Mouse (Mus musculus): Measurements from ENCODE around the gene Reps2. TPM values are rescaled to one million over a fixed set of nuclear protein-coding genes. Genes with fewer than 3 reads are reported as not detected.

Reps2 gene
- total and polyA plus RNA-seq, 3 experiments, result 0.40 to 18.3 (median 11.3) TPM

DNA sequence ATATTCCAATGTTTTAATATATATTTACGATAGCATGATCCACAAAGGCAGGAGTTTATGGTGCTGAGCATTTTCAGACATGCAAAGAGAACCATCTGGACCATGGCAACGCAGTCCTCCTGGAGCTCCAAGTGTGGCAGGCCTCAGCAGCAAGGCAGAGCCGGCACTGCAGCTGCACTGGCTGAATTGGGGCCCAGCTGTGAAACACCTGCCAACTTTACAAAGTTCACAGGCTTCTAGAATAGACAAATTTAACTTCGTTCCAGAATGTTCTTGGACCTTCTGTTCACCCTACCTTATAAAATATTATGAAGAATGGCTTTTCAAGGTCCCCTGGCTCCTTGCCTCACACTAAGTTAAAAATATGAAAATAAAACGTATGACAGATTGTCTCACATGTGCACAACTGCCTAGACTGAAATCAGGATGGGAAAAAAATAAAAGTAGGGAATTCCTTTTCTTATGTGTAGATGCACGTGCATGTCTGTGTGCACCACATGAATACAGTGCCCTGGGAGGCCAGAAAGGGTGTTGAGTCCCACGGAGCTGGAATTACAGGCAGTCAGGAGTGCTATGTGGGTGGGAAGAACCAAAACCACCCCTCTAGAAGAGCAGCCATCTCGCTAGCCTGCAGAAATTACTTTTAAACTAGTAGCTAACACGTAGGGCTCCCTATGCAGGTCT lies 121.5 kb downstream of the Reps2 start:
- Histone ChIP-seq H3K27me3 (ENCODE audit: insufficient read depth, low read length) (no peaks in the 10 kb centered on the region), H3K4me1 (ENCODE audit: insufficient read depth, low read depth, low read length) (no peaks in the 10 kb centered on the region), H3K36me3 (replicated peaks) (peaks cover 3% of the 10 kb centered on the region), H3K9me3 (replicated peaks) (no peaks in the 10 kb centered on the region), H3K4me3 (ENCODE audit: low read depth, low read length) (no peak overlapping the region)
- TF ChIP-seq TAL1 (conservative IDR thresholded peaks at IDR 0.05; ENCODE audit: low read depth, low read length), result no peak
- TF ChIP-seq GATA1 (IDR thresholded peaks at IDR 0.05; ENCODE audit: borderline replicate concordance, low read length), result no peak
- no peak for TF ChIP-seq POLR2AphosphoS5 (IDR thresholded peaks at IDR 0.05; ENCODE audit: insufficient replicate concordance, low read depth, low read length)
- no peak for TF ChIP-seq CTCF (IDR thresholded peaks at IDR 0.05; ENCODE audit: low read depth, low read length)
- TF ChIP-seq GATA2 (IDR thresholded peaks at IDR 0.05; ENCODE audit: borderline replicate concordance, low read depth, low read length), result no peak
- ATAC-seq (ENCODE audit: extremely low read depth, insufficient number of reproducible peaks, low FRiP score, poor library complexity, severe bottlenecking) (no peak), DNase-seq (ENCODE audit: low spot score) (no peak)

DNA sequence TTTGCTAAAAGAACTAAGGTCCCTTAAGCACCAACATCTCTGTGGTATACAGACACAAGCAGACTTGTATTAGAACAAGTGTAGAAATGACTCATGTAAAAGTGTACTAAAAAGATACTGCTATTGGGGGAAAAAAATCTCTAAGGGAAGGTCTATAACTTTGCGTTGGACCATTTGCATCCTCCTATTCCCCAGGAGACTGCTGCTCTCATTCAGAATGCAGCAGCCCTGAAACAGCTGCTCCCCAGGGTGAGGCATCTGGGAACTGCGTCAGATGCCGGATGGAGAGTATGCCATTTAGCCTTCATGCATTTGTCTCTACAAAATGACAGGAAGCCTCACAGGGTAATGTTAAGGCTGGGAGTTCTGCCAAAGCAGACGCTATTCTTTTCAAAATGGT lies 122.3 kb downstream of the Reps2 start:
- no peak overlapping the region for H3K4me3 ChIP-seq (ENCODE audit: low read depth, low read length)
- no peak for DNase-seq (ENCODE audit: low spot score)

DNA sequence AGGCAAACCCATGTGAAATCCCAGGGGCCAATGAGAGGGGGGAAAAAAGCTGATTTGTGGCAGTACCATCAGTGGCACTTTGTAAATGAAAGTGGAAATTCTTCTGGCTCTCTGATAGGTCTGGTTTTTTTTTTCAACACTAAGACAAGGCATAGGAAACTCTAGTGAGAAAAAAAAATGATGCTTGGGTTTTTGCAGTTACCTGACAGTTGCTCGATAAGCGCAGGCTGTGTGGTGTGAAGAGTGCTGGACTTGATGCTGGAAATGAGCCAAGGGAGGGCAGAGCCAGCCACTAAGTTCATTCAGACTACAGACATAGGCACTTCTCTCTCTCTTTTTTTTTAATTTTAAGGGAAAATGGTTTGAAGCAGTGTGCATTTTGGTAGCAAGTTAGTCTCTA lies 123.1 kb downstream of the Reps2 start:
- no peak overlapping the region for H3K4me3 ChIP-seq (ENCODE audit: low read depth, low read length)
- no peak for DNase-seq (ENCODE audit: low spot score)
- no peaks in the 10 kb centered on the region for H3K4me1 ChIP-seq (ENCODE audit: insufficient read depth, low read depth, low read length)
- no peaks in the 10 kb centered on the region for H3K27me3 ChIP-seq (ENCODE audit: insufficient read depth, low read length)
- no peaks in the 10 kb centered on the region for H3K9me3 ChIP-seq (replicated peaks)
- TF ChIP-seq TAL1 (conservative IDR thresholded peaks at IDR 0.05; ENCODE audit: low read depth, low read length) (no peak), GATA1 (IDR thresholded peaks at IDR 0.05; ENCODE audit: borderline replicate concordance, low read length) (no peak), POLR2AphosphoS5 (IDR thresholded peaks at IDR 0.05; ENCODE audit: insufficient replicate concordance, low read depth, low read length) (no peak), CTCF (IDR thresholded peaks at IDR 0.05; ENCODE audit: low read depth, low read length) (no peak), GATA2 (IDR thresholded peaks at IDR 0.05; ENCODE audit: borderline replicate concordance, low read depth, low read length) (no peak)
- ATAC-seq (ENCODE audit: extremely low read depth, insufficient number of reproducible peaks, low FRiP score, poor library complexity, severe bottlenecking), result no peak
- peaks cover 3% of the 10 kb centered on the region for H3K36me3 ChIP-seq (replicated peaks)

More for the DNA sequence above, 122.3 kb downstream of the Reps2 start:
- H3K36me3 ChIP-seq (replicated peaks), result peaks cover 3% of the 10 kb centered on the region
- H3K4me1 ChIP-seq (ENCODE audit: insufficient read depth, low read depth, low read length), result no peaks in the 10 kb centered on the region
- no peak for ATAC-seq (ENCODE audit: extremely low read depth, insufficient number of reproducible peaks, low FRiP score, poor library complexity, severe bottlenecking)
- H3K9me3 ChIP-seq (replicated peaks), result no peaks in the 10 kb centered on the region
- TF ChIP-seq POLR2AphosphoS5 (IDR thresholded peaks at IDR 0.05; ENCODE audit: insufficient replicate concordance, low read depth, low read length), result no peak
- TF ChIP-seq CTCF (IDR thresholded peaks at IDR 0.05; ENCODE audit: low read depth, low read length), result no peak
- H3K27me3 ChIP-seq (ENCODE audit: insufficient read depth, low read length), result no peaks in the 10 kb centered on the region

DNA sequence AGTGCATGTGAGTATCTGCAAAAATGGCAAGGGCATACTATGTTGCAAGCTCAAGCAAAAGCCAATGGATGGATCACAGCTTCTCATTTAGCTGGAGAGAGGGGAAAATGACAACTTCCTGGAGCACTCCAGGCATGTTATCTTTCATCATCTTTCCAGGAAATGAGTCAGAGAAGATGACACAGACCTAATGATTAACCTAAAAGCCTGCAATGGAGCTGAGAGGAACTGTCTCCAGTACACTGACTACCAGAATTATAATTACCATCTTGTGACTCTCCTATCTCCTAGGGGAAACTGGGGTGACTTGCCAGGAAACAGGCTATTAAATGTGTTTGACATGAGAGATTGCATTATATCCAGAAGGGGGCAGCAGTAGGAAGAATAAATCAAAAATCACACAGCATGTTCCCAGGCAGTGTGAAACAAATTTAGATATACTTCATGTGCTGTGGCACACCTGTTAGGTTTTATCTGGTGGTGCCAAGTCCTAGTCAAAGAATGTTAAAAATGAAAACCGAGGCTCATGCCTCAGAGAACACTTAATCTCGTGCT lies 132.9 kb downstream of the Reps2 start:
- H3K9me3 ChIP-seq (replicated peaks), result no peaks in the 10 kb centered on the region
- no peaks in the 10 kb centered on the region for H3K4me1 ChIP-seq (ENCODE audit: insufficient read depth, low read depth, low read length)
- DNase-seq (ENCODE audit: low spot score) (no peak), ATAC-seq (ENCODE audit: extremely low read depth, insufficient number of reproducible peaks, low FRiP score, poor library complexity, severe bottlenecking) (peak; percentile 34; the same call in 1 of the 2 replicates)
- no peak overlapping the region for H3K4me3 ChIP-seq (ENCODE audit: low read depth, low read length)
- H3K27me3 ChIP-seq (ENCODE audit: insufficient read depth, low read length), result no peaks in the 10 kb centered on the region
- no peak for TF ChIP-seq TAL1 (conservative IDR thresholded peaks at IDR 0.05; ENCODE audit: low read depth, low read length)
- no peak for TF ChIP-seq GATA2 (IDR thresholded peaks at IDR 0.05; ENCODE audit: borderline replicate concordance, low read depth, low read length)
- TF ChIP-seq CTCF (IDR thresholded peaks at IDR 0.05; ENCODE audit: low read depth, low read length), result no peak
- TF ChIP-seq POLR2AphosphoS5 (IDR thresholded peaks at IDR 0.05; ENCODE audit: insufficient replicate concordance, low read depth, low read length), result no peak
- TF ChIP-seq GATA1 (IDR thresholded peaks at IDR 0.05; ENCODE audit: borderline replicate concordance, low read length), result no peak
- H3K36me3 ChIP-seq (replicated peaks), result peaks cover 6% of the 10 kb centered on the region

DNA sequence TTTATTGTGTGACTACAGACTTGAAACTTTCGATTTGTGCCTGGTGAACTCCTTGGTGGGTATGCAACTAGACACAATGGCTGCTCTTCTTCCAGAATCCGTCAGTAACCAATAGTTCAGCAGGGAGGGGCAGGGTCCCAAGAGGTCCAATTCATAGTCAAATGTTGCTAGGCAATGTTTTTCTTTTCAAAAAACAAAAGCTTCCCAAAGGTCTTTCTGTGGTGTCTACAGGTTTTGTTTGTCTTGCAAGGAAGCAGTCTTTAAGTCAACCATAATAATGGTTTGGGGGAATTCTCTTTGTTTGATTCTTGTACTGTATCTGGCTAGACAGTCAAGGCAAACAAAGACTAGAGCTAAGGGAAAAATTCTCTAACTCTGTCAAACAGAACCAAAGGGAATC lies 138.3 kb downstream of the Reps2 start:
- Histone ChIP-seq H3K4me1 (ENCODE audit: insufficient read depth, low read depth, low read length) (no peaks in the 10 kb centered on the region), H3K9me3 (replicated peaks) (no peaks in the 10 kb centered on the region), H3K27me3 (ENCODE audit: insufficient read depth, low read length) (no peaks in the 10 kb centered on the region), H3K4me3 (ENCODE audit: low read depth, low read length) (no peak overlapping the region), H3K36me3 (replicated peaks) (peaks cover 9% of the 10 kb centered on the region)
- no peak for DNase-seq (ENCODE audit: low spot score)
- ATAC-seq (ENCODE audit: extremely low read depth, insufficient number of reproducible peaks, low FRiP score, poor library complexity, severe bottlenecking), result no peak
- TF ChIP-seq TAL1 (conservative IDR thresholded peaks at IDR 0.05; ENCODE audit: low read depth, low read length) (no peak), POLR2AphosphoS5 (IDR thresholded peaks at IDR 0.05; ENCODE audit: insufficient replicate concordance, low read depth, low read length) (no peak), GATA2 (IDR thresholded peaks at IDR 0.05; ENCODE audit: borderline replicate concordance, low read depth, low read length) (no peak)

DNA sequence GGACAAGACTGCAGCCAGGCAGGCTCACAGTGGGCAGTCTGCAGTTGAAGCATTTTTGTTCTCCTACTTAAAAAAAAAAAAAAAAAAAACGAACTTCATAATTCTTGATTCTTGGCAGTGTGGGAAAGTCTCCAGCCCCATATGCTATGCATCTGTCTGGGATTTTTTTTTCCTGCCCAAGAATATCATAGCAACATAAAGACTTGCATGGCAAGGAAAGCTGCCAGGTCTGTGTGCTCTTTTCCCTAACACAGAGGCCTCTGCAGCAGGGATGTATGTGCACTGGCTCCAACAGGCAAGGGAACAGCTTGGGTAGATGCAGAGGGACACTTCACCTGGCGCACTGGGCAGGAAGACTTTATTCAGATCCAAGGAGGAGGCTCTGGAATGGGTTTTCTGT lies 140.0 kb downstream of the Reps2 start:
- H3K27me3 ChIP-seq (ENCODE audit: insufficient read depth, low read length), result no peaks in the 10 kb centered on the region
- TF ChIP-seq GATA1 (IDR thresholded peaks at IDR 0.05; ENCODE audit: borderline replicate concordance, low read length) (no peak), GATA2 (IDR thresholded peaks at IDR 0.05; ENCODE audit: borderline replicate concordance, low read depth, low read length) (no peak), POLR2AphosphoS5 (IDR thresholded peaks at IDR 0.05; ENCODE audit: insufficient replicate concordance, low read depth, low read length) (no peak), CTCF (IDR thresholded peaks at IDR 0.05; ENCODE audit: low read depth, low read length) (no peak), TAL1 (conservative IDR thresholded peaks at IDR 0.05; ENCODE audit: low read depth, low read length) (no peak)
- no peak overlapping the region for H3K4me3 ChIP-seq (ENCODE audit: low read depth, low read length)
- no peaks in the 10 kb centered on the region for H3K9me3 ChIP-seq (replicated peaks)
- no peak for DNase-seq (ENCODE audit: low spot score)
- no peaks in the 10 kb centered on the region for H3K4me1 ChIP-seq (ENCODE audit: insufficient read depth, low read depth, low read length)
- peaks cover 3% of the 10 kb centered on the region for H3K36me3 ChIP-seq (replicated peaks)
- ATAC-seq (ENCODE audit: extremely low read depth, insufficient number of reproducible peaks, low FRiP score, poor library complexity, severe bottlenecking), result no peak
